Mouse (Mus musculus) CH12.LX (cell line): Measurements from ENCODE around the gene Fgf7. TPM values are rescaled to one million over a fixed set of nuclear protein-coding genes. Genes with fewer than 3 reads are reported as not detected.

Source experiments
- DNase-seq: peaks from one replicate; pipeline ENCODE4 v3.0.0-alpha.2; 2013; ENCODE audit errors: extremely low read depth
- H3K27ac ChIP-seq: 2 replicates; pipeline ENCODE4 v1.5.1; 2012; ENCODE audit warnings: low read depth, mild to moderate bottlenecking, control low read depth, moderate library complexity; ENCODE audit not compliant: insufficient read depth
- H3K27me3 ChIP-seq: replicated peaks from 2 replicates; pipeline ENCODE3; 2012; ENCODE audit warnings: inconsistent platforms
- H3K36me3 ChIP-seq, 2 experiments: replicated peaks in 1 of 2; 2 replicates each; pipeline versions ENCODE3 to v1.6.1; 2012; ENCODE audit warnings: inconsistent platforms in 1 of 2, low read length in 1 of 2, mild to moderate bottlenecking in 1 of 2, mixed read lengths in 1 of 2, moderate library complexity in 1 of 2; ENCODE audit not compliant: control insufficient read depth in 1 of 2, insufficient read depth in 1 of 2
- H3K4me1 ChIP-seq, 2 experiments: 2 replicates each; pipeline ENCODE4 v1.6.1; 2012; ENCODE audit warnings: inconsistent platforms in 1 of 2, moderate library complexity in 1 of 2; ENCODE audit not compliant: insufficient read depth in 2 of 2, control insufficient read depth in 1 of 2
- H3K4me2 ChIP-seq: 2 replicates; pipeline ENCODE4 v1.6.1; 2012; ENCODE audit warnings: low read depth, mild to moderate bottlenecking, control low read depth; ENCODE audit not compliant: poor library complexity, insufficient read depth, severe bottlenecking
- H3K4me3 ChIP-seq, 3 experiments: fragments of 150-350 bp in 1 of 3; sonication (generic) in 1 of 3; replicated peaks in 1 of 3; 2 replicates each; pipeline versions ENCODE3 to v1.5.1; 2011 to 2012; ENCODE audit warnings: low read depth in 2 of 3, low read length in 2 of 3, mild to moderate bottlenecking in 2 of 3, moderate library complexity in 2 of 3, control low read depth in 1 of 3, improper control_type of control experiment in 1 of 3, inconsistent platforms in 1 of 3, mixed read lengths in 1 of 3; ENCODE audit not compliant: poor library complexity in 1 of 3
- H3K79me2 ChIP-seq: replicated peaks from 2 replicates; pipeline ENCODE4 v1.6.1; 2012; ENCODE audit warnings: mild to moderate bottlenecking, moderate library complexity; ENCODE audit not compliant: control insufficient read depth, poor library complexity, insufficient read depth, severe bottlenecking; ENCODE audit errors: extremely low read depth
- H3K9ac ChIP-seq: 2 replicates; pipeline ENCODE4 v1.6.1; 2012; ENCODE audit warnings: low read depth, mild to moderate bottlenecking, control low read depth, moderate library complexity; ENCODE audit not compliant: insufficient read depth
- H3K9me3 ChIP-seq: replicated peaks from 2 replicates; pipeline ENCODE3; 2012; ENCODE audit warnings: low read length, inconsistent platforms, mixed read lengths
- CHD1 ChIP-seq: IDR thresholded peaks from 2 replicates; pipeline ENCODE4 v1.6.1; 2012; ENCODE audit warnings: low read depth, low read length, improper control_type of control experiment, inconsistent platforms
- CHD2 ChIP-seq: IDR thresholded peaks from 2 replicates; pipeline ENCODE4 v1.6.1; 2011; ENCODE audit warnings: low read length, improper control_type of control experiment
- ELF1 ChIP-seq: IDR thresholded peaks from 2 replicates; pipeline ENCODE4 v1.6.1; 2014; ENCODE audit warnings: low read depth, mild to moderate bottlenecking, inconsistent platforms, low read length, improper control_type of control experiment
- ETS1 ChIP-seq: conservative IDR thresholded peaks from 2 replicates; pipeline ENCODE4 v1.6.1; 2012; ENCODE audit warnings: low read depth, mild to moderate bottlenecking, inconsistent platforms, low read length, improper control_type of control experiment, moderate library complexity
- HCFC1 ChIP-seq: IDR thresholded peaks from 2 replicates; pipeline ENCODE4 v1.6.1; 2012; ENCODE audit warnings: low read depth, mild to moderate bottlenecking, inconsistent platforms, low read length, improper control_type of control experiment
- KAT2A ChIP-seq: IDR thresholded peaks from 2 replicates; pipeline ENCODE4 v1.6.1; 2012; ENCODE audit warnings: low read length, improper control_type of control experiment, inconsistent platforms; ENCODE audit not compliant: insufficient replicate concordance
- MAX ChIP-seq: IDR thresholded peaks from 2 replicates; pipeline ENCODE4 v1.6.1; 2011; ENCODE audit warnings: low read length, improper control_type of control experiment
- MEF2A ChIP-seq: IDR thresholded peaks from 2 replicates; pipeline ENCODE4 v1.6.1; 2014; ENCODE audit warnings: low read depth, mild to moderate bottlenecking, inconsistent platforms, low read length, improper control_type of control experiment, borderline replicate concordance
- POLR2AphosphoS2 ChIP-seq: IDR thresholded peaks from 2 replicates; pipeline ENCODE4 v1.6.1; 2011; ENCODE audit warnings: low read depth, low read length, improper control_type of control experiment
- SIN3A ChIP-seq: IDR thresholded peaks from 2 replicates; pipeline ENCODE4 v1.6.1; 2012; ENCODE audit warnings: low read length, improper control_type of control experiment, inconsistent platforms
- SMC3 ChIP-seq: IDR thresholded peaks from 2 replicates; pipeline ENCODE4 v1.6.1; 2011; ENCODE audit warnings: low read depth, low read length, improper control_type of control experiment
- USF2 ChIP-seq: conservative IDR thresholded peaks from 2 replicates; pipeline ENCODE4 v1.6.1; 2011; ENCODE audit warnings: low read depth, low read length, improper control_type of control experiment
- ZC3H11A ChIP-seq: IDR thresholded peaks from 2 replicates; pipeline ENCODE4 v1.6.1; 2012; ENCODE audit warnings: low read depth, mild to moderate bottlenecking, inconsistent platforms, low read length, improper control_type of control experiment
- ZKSCAN1 ChIP-seq: IDR thresholded peaks from 2 replicates; pipeline ENCODE4 v1.6.1; 2012; ENCODE audit warnings: low read depth, inconsistent platforms, low read length, improper control_type of control experiment, borderline replicate concordance
- ZNF384 ChIP-seq: IDR thresholded peaks from 2 replicates; pipeline ENCODE4 v1.6.1; 2012; ENCODE audit warnings: low read depth, low read length, improper control_type of control experiment, inconsistent platforms
- dilution Hi-C: fragments of 300-500 bp; cut with MboI; formaldehyde crosslinking; loops from 2 replicates; pipeline ENCODE4 v1.14.3; 2020; ENCODE audit warnings: low sequenced_read_pairs; ENCODE audit not compliant: extremely low pct_unique_long_range_greater_than_20kb, extremely low pct_ligation_motif_present
- in situ Hi-C: fragments of 300-500 bp; cut with MboI; formaldehyde crosslinking; loops from 3 replicates; pipeline ENCODE4 v1.14.3; 2019; ENCODE audit warnings: low sequenced_read_pairs, low pct_ligation_motif_present, low pct_unique_long_range_greater_than_20kb, mixed read lengths
- polyA plus RNA-seq: library from polyadenylated mRNA; unstranded; fragments of >175 nt; gene quantifications from 2 replicates; pipeline ENCODE4 v1.2.1, GENCODE M21; 2012; ENCODE audit warnings: low read depth; ENCODE audit not compliant: insufficient read length
- total RNA-seq, 2 experiments: library from RNA; depleted of rRNA; stranded (reverse); fragments of 300-350 nt in 1 of 2; fragments of >200 nt in 1 of 2; gene quantifications; 2 replicates each; pipeline ENCODE4 v1.2.3; 2012 to 2014

The Fgf7 gene
- total and polyA plus RNA-seq, 3 experiments, result not detected

- H3K27me3 ChIP-seq, result no peaks in the 10 kb centered on the region
- H3K4me3 ChIP-seq, result no peak overlapping the region
- no peak overlapping the region for H3K9ac ChIP-seq
- no peaks in the 10 kb centered on the region for H3K9me3 ChIP-seq
- H3K4me2 ChIP-seq, result no peak overlapping the region
- in situ Hi-C loops, result loop anchor here (25.0 kb wide), 2 partner anchors 154 to 379 kb away; partner anchors contain the start of gene Eid1
- TF ChIP-seq SMC3, result no peak
- TF ChIP-seq USF2, result no peak
- TF ChIP-seq ZNF384, result no peak
- TF ChIP-seq ZKSCAN1, result no peak
- TF ChIP-seq MAX, result no peak
- no peak for TF ChIP-seq CHD1
- no peak for TF ChIP-seq POLR2AphosphoS2
- no peak for TF ChIP-seq CHD2
- TF ChIP-seq, all 38 proteins: peak for 0
- Histone ChIP-seq H3K4me1 (peaks cover 0 to 11% of the 10 kb centered on the region in 2 experiments; a peak in 1 of 4 replicates), H3K79me2 (no peaks in the 10 kb centered on the region), H3K36me3 (no peaks in the 10 kb centered on the region), H3K27ac (no peak overlapping the region)
- dilution Hi-C loops, result no loop called here
- DNase-seq, result no peak
Measured at GRCm38 (mm10) chr2:126041237-126041636, 6.8 kb downstream of the Fgf7 start.

GRCm38 (mm10) chr2:126042674-126043073 lies 8.2 kb downstream of the Fgf7 start:
- TF ChIP-seq USF2, result no peak
- no peak for TF ChIP-seq ZKSCAN1
- no peak for TF ChIP-seq MAX
- TF ChIP-seq SMC3, result no peak
- TF ChIP-seq ELF1, result no peak
- TF ChIP-seq HCFC1, result no peak
- no peak for TF ChIP-seq SIN3A
- no peak for TF ChIP-seq ETS1
- no peak for TF ChIP-seq MEF2A
- no peak for TF ChIP-seq KAT2A
- TF ChIP-seq ZC3H11A, result no peak
- H3K4me2 ChIP-seq, result no peak overlapping the region
- no peak overlapping the region for H3K9ac ChIP-seq
- H3K36me3 ChIP-seq, result no peaks in the 10 kb centered on the region
- no peaks in the 10 kb centered on the region for H3K9me3 ChIP-seq
- in situ Hi-C loops, result loop anchor here (25.0 kb wide), 2 partner anchors 155 to 380 kb away; partner anchors contain the start of gene Eid1
- H3K79me2 ChIP-seq, result no peaks in the 10 kb centered on the region
- H3K4me3 ChIP-seq, result no peak overlapping the region
- no peak for DNase-seq
- H3K27me3 ChIP-seq, result no peaks in the 10 kb centered on the region
- dilution Hi-C loops, result no loop called here
- no peak overlapping the region for H3K27ac ChIP-seq
- H3K4me1 ChIP-seq, result peaks cover 0 to 11% of the 10 kb centered on the region in 2 experiments; a peak in 1 of 4 replicates
